Mouse (Mus musculus) stomach, postnatal 0 days (tissue): ENCODE measurements at regions not wholly inside any gene's neighbourhood (a gene's known extent, or its start where the extent isn't known, plus 50 kb on each side); places are given as distances from the start of the nearest gene placed in this dataset.

Source experiments
- CTCF ChIP-seq: IDR thresholded peaks from 2 replicates; pipeline ENCODE4 v1.5.1; 2016; ENCODE audit warnings: antibody characterized with exemption, low read depth, mild to moderate bottlenecking, moderate library complexity
- EP300 ChIP-seq: optimal IDR thresholded peaks from 2 replicates; pipeline ENCODE3; 2016; ENCODE audit warnings: antibody characterized with exemption

DNA sequence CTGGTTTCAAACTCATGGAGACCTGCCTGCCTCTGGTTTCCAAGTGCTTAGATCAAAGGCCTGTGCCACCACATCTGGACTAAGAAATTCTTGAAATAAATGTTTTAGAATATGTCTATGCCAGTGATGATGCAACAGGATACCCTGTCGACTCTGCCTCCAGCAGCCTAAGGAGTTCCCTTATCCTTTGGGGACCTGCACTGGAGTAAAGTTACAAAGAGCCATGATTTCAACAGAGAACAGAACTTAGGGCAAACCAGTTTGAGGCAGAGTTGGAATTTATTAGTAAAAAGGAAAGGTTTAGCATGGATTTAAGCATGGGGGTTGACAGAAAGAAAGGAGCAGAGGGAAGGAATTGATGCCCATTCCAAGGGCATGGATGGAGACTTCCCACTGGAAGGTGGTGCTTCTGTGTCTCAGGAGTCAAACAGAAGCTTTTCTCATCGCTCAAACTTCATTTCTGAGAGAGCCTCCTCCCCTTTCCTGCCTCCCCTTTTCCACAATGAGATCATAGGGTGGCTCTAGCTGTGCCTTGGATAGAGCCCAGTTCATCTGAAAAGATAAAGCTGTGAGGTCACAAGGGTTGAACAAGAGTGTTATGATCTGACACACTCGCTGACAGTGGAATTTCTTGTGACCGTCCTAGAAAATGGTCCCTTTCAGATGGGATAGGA is 135.2 kb upstream of the Trim24 start:
- no peak for TF ChIP-seq EP300
- no peak for TF ChIP-seq CTCF
